Mouse (Mus musculus) hindbrain, embryonic 16.5 days (tissue): ENCODE data around the gene Ift122. TPM values are rescaled to one million over a fixed set of nuclear protein-coding genes. Genes with fewer than 3 reads are reported as not detected.
"Not testable (repeated sequence)": the region's sequence is repeated elsewhere in the genome, so short reads cannot be mapped to it uniquely, and the experiment has no call there.

Source experiments
- ATAC-seq: fragments of 200-750 bp; cut with Nextera tagmentation; 2 replicates; pipeline ENCODE4 v1.8.0; 2017; ENCODE audit warnings: moderate TSS enrichment, moderate library complexity
- H3K27ac ChIP-seq: fragments of 300-500 bp; sonication (generic); 2 replicates; pipeline ENCODE4 v1.5.1; 2014; ENCODE audit warnings: low read depth, mild to moderate bottlenecking, control low read depth, low read length, moderate library complexity
- H3K27me3 ChIP-seq: fragments of 300-500 bp; sonication (generic); replicated peaks from 2 replicates; pipeline ENCODE4 v1.6.1; 2014; ENCODE audit warnings: low read length; ENCODE audit not compliant: control insufficient read depth, insufficient read depth
- H3K36me3 ChIP-seq: fragments of 300-500 bp; sonication (generic); 2 replicates; pipeline ENCODE4 v1.6.1; 2014; ENCODE audit warnings: mild to moderate bottlenecking, low read length, moderate library complexity, mixed read lengths; ENCODE audit not compliant: control insufficient read depth, insufficient read depth
- H3K4me1 ChIP-seq: fragments of 300-500 bp; sonication (generic); 2 replicates; pipeline ENCODE4 v1.6.1; 2014; ENCODE audit warnings: low read depth, low read length; ENCODE audit not compliant: control insufficient read depth, insufficient read depth
- H3K4me2 ChIP-seq: fragments of 300-500 bp; sonication (generic); 2 replicates; pipeline ENCODE4 v1.6.1; 2014; ENCODE audit warnings: mild to moderate bottlenecking, low read length, control low read depth, moderate library complexity
- H3K4me3 ChIP-seq: fragments of 300-500 bp; sonication (generic); 2 replicates; pipeline ENCODE4 v1.5.1; 2014; ENCODE audit warnings: mild to moderate bottlenecking, low read length, control low read depth, moderate library complexity
- H3K9ac ChIP-seq: fragments of 300-500 bp; sonication (generic); 2 replicates; pipeline ENCODE4 v1.6.1; 2014; ENCODE audit warnings: low read depth, mild to moderate bottlenecking, control low read depth, low read length, moderate library complexity
- H3K9me3 ChIP-seq: fragments of 300-500 bp; sonication (generic); 2 replicates; pipeline ENCODE4 v1.6.1; 2014; ENCODE audit warnings: mild to moderate bottlenecking, low read length, moderate library complexity; ENCODE audit not compliant: control insufficient read depth
- WGBS: fragments of 180-500 bp; shearing (Covaris S2); extraction: QIAGEN DNeasy Blood & Tissue Kit; methylation state at CpG from one replicate; pipeline ENCODE4 v1.1.7; 2014; 5-methylcytosine and 5-hydroxymethylcytosine counted together
- polyA plus RNA-seq: library from polyadenylated mRNA; unstranded; fragments of >200 nt; fragmentation: Nextera tagmentation; extraction: Ambion mirVana; gene quantifications from 2 replicates; pipeline ENCODE4 v1.2.1, GENCODE M21; 2015

Ift122 gene
- polyA plus RNA-seq, 1 experiment from 2014 or later, result 31.4 TPM

DNA sequence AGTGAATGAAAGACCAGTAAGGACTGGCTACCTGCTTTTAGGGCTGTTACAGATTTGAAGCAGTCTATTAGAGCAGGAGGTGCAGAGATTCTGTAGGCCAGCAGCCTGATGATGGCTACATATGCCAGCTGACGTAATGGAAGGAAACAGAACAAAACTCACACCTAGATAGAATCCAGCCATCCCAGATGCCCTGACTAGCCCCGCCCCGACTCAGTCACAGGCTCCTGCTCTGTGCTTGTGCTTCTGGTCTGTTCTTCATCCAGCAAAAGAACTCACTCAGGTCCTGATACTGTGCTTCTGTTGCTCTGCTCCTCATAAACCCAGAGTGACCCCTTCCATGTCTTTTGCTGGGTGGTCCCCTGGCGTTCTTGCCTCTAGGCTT lies 3.1 kb downstream of the Ift122 start:
- 87% methylated on average over 4 of the region's 4 CpGs for WGBS
- no peaks in the 10 kb centered on the region for H3K27me3 ChIP-seq
- no peak overlapping the region for H3K9ac ChIP-seq
- H3K4me2 ChIP-seq, result no peak overlapping the region
- no peak overlapping the region for H3K27ac ChIP-seq
- peaks cover 9% of the 10 kb centered on the region for H3K4me1 ChIP-seq
- no peaks in the 10 kb centered on the region for H3K9me3 ChIP-seq
- ATAC-seq, result no peak
- H3K4me3 ChIP-seq, result no peak overlapping the region
- no peaks in the 10 kb centered on the region for H3K36me3 ChIP-seq

GRCm38 (mm10) chr6:115859258-115859657 lies 6.0 kb downstream of the Ift122 start:
- H3K4me3 ChIP-seq, result no peak overlapping the region
- H3K9ac ChIP-seq, result no peak overlapping the region
- no peak overlapping the region for H3K27ac ChIP-seq
- no peaks in the 10 kb centered on the region for H3K27me3 ChIP-seq
- H3K4me2 ChIP-seq, result no peak overlapping the region
- H3K9me3 ChIP-seq, result no peaks in the 10 kb centered on the region
- no peaks in the 10 kb centered on the region for H3K36me3 ChIP-seq
- WGBS, result 54% methylated on average over 4 of the region's 4 CpGs
- no peak for ATAC-seq
- no peaks in the 10 kb centered on the region; the same call in 1 of the 2 replicates for H3K4me1 ChIP-seq

DNA sequence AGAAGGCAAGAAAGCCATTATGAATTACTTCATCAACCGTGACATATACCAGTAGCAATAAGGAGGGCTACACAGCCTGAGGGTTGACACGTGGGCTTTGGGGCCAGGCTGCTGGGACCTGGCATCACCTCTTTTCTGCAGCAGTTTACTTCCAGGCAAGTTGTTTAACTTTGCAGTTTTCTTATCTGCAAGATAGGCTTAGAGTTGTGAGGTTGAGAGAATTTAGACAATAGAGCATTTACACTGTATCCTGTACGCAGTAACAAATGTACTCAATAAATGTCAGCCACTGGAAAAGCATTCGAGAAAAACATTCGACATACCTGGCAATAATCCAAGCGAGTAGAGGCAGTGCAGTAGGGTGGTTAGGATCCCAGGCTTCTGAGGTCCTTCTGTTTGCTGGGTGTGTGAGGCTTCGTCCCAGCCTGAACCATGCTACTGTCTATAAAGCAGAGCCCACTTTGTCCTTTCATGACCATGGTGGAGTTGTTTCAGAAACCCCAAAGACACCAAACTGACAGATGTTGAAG lies 6.8 kb downstream of the Ift122 start:
- Histone ChIP-seq H3K4me1 (no peaks in the 10 kb centered on the region; the same call in 1 of the 2 replicates), H3K4me2 (no peak overlapping the region), H3K4me3 (no peak overlapping the region), H3K27ac (no peak overlapping the region), H3K36me3 (no peaks in the 10 kb centered on the region), H3K9ac (no peak overlapping the region), H3K9me3 (no peaks in the 10 kb centered on the region), H3K27me3 (no peaks in the 10 kb centered on the region)
- WGBS, result 82% methylated on average over 7 of the region's 7 CpGs
- no peak for ATAC-seq

GRCm38 (mm10) chr6:115863340-115863841 lies 10.1 kb downstream of the Ift122 start:
- ATAC-seq, result no peak
- Histone ChIP-seq H3K4me3 (no peak overlapping the region), H3K4me2 (no peak overlapping the region), H3K36me3 (peaks cover 2% of the 10 kb centered on the region; the same call in 1 of the 2 replicates), H3K9ac (no peak overlapping the region), H3K4me1 (no peaks in the 10 kb centered on the region), H3K27me3 (no peaks in the 10 kb centered on the region), H3K27ac (no peak overlapping the region), H3K9me3 (no peaks in the 10 kb centered on the region)
- 77% methylated on average over 7 of the region's 7 CpGs for WGBS

DNA sequence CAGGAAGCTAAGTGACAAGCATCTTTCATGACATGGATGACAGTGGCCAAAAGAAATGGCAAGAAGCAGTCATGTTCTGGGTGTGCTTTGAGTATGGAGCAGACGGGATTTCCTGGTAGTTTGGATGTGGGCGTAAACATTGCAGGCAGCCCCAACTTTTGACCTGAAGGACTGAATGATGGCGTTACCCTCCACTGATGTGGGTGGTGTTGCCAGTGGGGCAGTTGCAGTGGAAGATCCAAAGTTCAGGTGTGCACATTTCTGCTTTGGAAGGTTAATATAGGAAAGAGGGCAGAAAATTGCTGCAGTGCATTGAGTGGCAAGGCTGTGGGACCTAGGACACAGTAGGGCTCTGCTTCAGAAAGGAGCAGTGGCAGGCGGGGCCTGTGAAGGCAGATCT lies 12.0 kb downstream of the Ift122 start:
- peaks cover 2% of the 10 kb centered on the region; the same call in 1 of the 2 replicates for H3K36me3 ChIP-seq
- no peaks in the 10 kb centered on the region for H3K9me3 ChIP-seq
- no peak overlapping the region for H3K27ac ChIP-seq
- H3K4me2 ChIP-seq, result no peak overlapping the region
- H3K27me3 ChIP-seq, result no peaks in the 10 kb centered on the region
- H3K4me1 ChIP-seq, result no peaks in the 10 kb centered on the region
- ATAC-seq, result no peak
- H3K4me3 ChIP-seq, result no peak overlapping the region
- H3K9ac ChIP-seq, result no peak overlapping the region
- 96% methylated on average over 4 of the region's 4 CpGs for WGBS

- H3K27ac ChIP-seq, H3K4me1 ChIP-seq, H3K4me3 ChIP-seq, H3K9ac ChIP-seq, H3K27me3 ChIP-seq, ATAC-seq, H3K9me3 ChIP-seq, H3K4me2 ChIP-seq, H3K36me3 ChIP-seq: not testable (repeated sequence)
- WGBS, result no CpG with 5 or more reads among the region's 3 CpGs
Measured at GRCm38 (mm10) chr6:115867157-115867556, 13.9 kb downstream of the Ift122 start.

GRCm38 (mm10) chr6:115871318-115871717 lies 18.0 kb downstream of the Ift122 start:
- not testable (repeated sequence) for H3K9ac ChIP-seq, H3K27ac ChIP-seq, ATAC-seq, H3K36me3 ChIP-seq, H3K4me1 ChIP-seq, H3K4me2 ChIP-seq, H3K4me3 ChIP-seq, H3K27me3 ChIP-seq, H3K9me3 ChIP-seq
- WGBS, result no CpG with 5 or more reads among the region's 3 CpGs

DNA sequence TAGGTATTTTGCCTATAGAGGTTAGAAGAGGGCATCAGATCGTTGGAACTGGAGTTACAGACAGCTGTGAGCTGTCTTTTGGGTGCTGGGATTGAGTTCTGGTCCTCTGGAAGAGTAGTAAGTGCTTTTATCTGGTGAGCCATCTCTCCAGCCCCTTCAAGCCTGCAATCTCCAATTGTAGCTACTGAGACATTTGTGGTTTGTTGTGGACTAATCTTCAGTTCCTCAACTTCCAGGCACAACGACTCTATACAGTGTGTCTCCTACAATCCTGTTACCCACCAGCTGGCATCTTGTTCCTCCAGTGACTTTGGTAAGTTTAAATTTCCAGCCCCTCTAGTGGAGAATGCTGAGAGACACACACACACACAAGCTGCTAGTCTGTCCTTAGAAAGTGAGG lies 24.0 kb downstream of the Ift122 start:
- no peaks in the 10 kb centered on the region for H3K4me1 ChIP-seq
- H3K4me2 ChIP-seq, result no peak overlapping the region
- no peak overlapping the region for H3K4me3 ChIP-seq
- peaks cover 9% of the 10 kb centered on the region for H3K36me3 ChIP-seq
- ATAC-seq, result no peak
- no peaks in the 10 kb centered on the region for H3K27me3 ChIP-seq
- no peak overlapping the region for H3K9ac ChIP-seq
- WGBS, result 87% methylated on average over 2 of the region's 2 CpGs
- no peak overlapping the region for H3K27ac ChIP-seq
- no peaks in the 10 kb centered on the region for H3K9me3 ChIP-seq

- Histone ChIP-seq H3K36me3 (peaks cover 9% of the 10 kb centered on the region), H3K27ac (no peak overlapping the region)
- 83% methylated on average over 6 of the region's 6 CpGs for WGBS
Measured at GRCm38 (mm10) chr6:115878694-115879093, 25.4 kb downstream of the Ift122 start.

DNA sequence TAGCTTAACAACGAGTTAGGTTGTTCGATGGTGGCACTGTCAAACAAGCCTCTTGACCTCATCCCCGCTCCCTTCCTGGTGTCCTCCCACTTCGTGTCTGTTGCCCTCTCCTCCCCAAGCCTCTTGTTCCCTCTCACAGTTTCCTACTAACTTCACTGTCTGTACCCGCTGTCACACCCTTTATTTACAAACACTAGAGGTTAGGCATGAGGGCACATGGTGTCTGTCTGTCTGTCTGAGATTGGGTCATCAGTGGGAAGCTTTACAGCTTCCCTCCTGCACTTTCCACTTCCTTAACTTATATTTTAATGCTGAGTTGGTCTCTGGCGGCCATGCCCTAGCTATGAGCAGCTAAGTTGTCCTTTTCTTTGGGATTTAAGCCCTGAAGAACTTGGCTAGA lies 26.5 kb downstream of the Ift122 start:
- H3K4me2 ChIP-seq, result no peak overlapping the region
- no peaks in the 10 kb centered on the region for H3K4me1 ChIP-seq
- no peak overlapping the region for H3K4me3 ChIP-seq
- 85% methylated on average over 6 of the region's 6 CpGs for WGBS
- H3K27ac ChIP-seq, result no peak overlapping the region
- ATAC-seq, result no peak
- no peak overlapping the region for H3K9ac ChIP-seq
- H3K9me3 ChIP-seq, result no peaks in the 10 kb centered on the region
- no peaks in the 10 kb centered on the region for H3K27me3 ChIP-seq
- peaks cover 12% of the 10 kb centered on the region for H3K36me3 ChIP-seq

More at GRCm38 (mm10) chr6:115878694-115879093, 25.4 kb downstream of the Ift122 start:
- no peak for ATAC-seq
- H3K27me3 ChIP-seq, result no peaks in the 10 kb centered on the region
- H3K4me1 ChIP-seq, result no peaks in the 10 kb centered on the region
- H3K9me3 ChIP-seq, result no peaks in the 10 kb centered on the region
- no peak overlapping the region for H3K4me3 ChIP-seq
- no peak overlapping the region for H3K9ac ChIP-seq
- no peak overlapping the region for H3K4me2 ChIP-seq
